Mouse (Mus musculus): ENCODE data around the gene Nxph1.

DNA sequence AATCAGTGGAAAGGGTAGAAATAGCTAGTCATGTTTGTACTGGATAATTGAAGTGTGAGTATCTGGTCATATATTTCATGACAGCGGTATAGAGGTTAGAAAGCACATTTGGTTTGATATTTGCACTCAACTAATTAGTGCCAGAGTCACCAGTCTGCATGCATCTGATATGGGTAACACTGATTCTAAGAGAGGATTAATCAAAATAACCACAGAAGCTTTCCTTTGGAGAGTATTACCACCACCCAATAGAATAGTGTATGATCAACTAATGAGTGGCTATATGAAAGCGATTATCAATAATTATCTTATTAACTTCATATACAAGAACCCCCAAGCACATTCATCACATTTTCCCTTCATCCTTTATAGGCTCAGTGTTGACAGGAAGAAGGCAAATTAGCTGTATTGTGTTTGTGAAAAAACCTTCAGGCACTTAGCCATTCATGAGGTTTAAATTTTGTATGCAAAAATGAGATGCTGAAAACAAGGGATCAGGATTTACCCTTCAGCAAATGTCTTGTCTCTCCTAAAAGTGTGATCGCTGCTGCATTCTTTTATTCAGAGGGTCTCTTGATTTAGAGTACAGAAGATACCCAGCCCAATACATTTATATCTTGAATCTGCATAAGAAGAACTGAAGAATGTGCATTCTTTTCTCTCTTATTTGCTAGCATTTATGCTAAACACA, 185.5 kb downstream of the Nxph1 start:
- TF ChIP-seq CTCF (IDR thresholded peaks at IDR 0.05) (no peak), EP300 (IDR thresholded peaks at IDR 0.05; ENCODE audit: insufficient read depth, low read depth, low read length) (no peak)

All from heart, adult 2 months (tissue).